In the genomic region with DNA sequence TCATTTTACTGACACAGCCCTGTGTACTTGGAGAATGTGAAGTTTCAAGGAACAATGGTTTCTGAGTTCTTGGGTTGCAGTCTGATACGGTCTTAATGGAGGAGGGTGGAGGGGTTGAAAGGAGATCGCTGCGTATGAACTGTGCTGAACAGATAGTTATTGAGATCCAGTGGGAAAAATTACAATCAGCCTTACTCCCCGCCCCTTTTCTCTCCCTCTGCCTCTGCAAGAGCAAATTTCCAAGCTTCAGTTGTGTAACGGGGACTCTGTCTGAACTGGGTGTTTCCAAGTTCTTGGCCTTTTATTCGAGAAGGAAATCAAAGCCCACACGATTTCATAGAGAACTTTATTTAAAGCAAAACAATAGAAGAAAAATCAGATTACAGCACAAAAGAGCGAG, we compare ENCODE assay signal across 12 mouse cellular contexts.
DNase-seq lines count a peak whose midpoint lies in the region; ATAC-seq and TF ChIP-seq lines count a peak whose summit lies in the region.
"Had no signal": no experiment of that assay in that cellular context is flagged by ENCODE, and none has a peak within 500 bp of the region (broad histone marks: within the 10 kb centered on the region; RNA-seq: fewer than 3 reads in every experiment).

No protein-coding gene starts in this region.

- no peaks in the 10 kb centered on the region for H3K27me3 ChIP-seq in midbrain, embryonic 14.5 days (ENCODE audit: control insufficient read depth, insufficient read depth, low read length)
- no peaks in the 10 kb centered on the region for H3K27me3 ChIP-seq in midbrain, postnatal 0 days (ENCODE audit: insufficient read depth, low read length)
- no peaks in the 10 kb centered on the region for H3K27me3 ChIP-seq in hindbrain, embryonic 15.5 days
- no peaks in the 10 kb centered on the region for H3K27me3 ChIP-seq in neural tube, embryonic 15.5 days (replicated peaks)

- 54% methylated on average over 8 of the region's 8 CpGs for WGBS in midbrain, embryonic 14.5 days
- WGBS in midbrain, postnatal 0 days = 43% methylated on average over 8 of the region's 8 CpGs
- WGBS in hindbrain, embryonic 15.5 days = 51% methylated on average over 8 of the region's 8 CpGs
- 33% methylated on average over 8 of the region's 8 CpGs for WGBS in neural tube, embryonic 15.5 days

- no peak for TF ChIP-seq CTCF in gastrocnemius, adult 2 months (IDR thresholded peaks at IDR 0.05)
- no peak for TF ChIP-seq CTCF in midbrain, postnatal 0 days (IDR thresholded peaks at IDR 0.05)

- H3K4me1 ChIP-seq in midbrain, embryonic 14.5 days (ENCODE audit: control insufficient read depth, insufficient read depth, low read length) = peaks cover 27% of the 10 kb centered on the region
- peaks cover 4% of the 10 kb centered on the region for H3K4me1 ChIP-seq in midbrain, postnatal 0 days (ENCODE audit: insufficient read depth, low read length)
- peaks cover 22% of the 10 kb centered on the region for H3K4me1 ChIP-seq in hindbrain, embryonic 15.5 days (replicated peaks)
- H3K4me1 ChIP-seq in neural tube, embryonic 15.5 days = peaks cover 30% of the 10 kb centered on the region

- ATAC-seq in midbrain, embryonic 14.5 days (ENCODE audit: low FRiP score, low TSS enrichment) = no peak
- ATAC-seq in midbrain, postnatal 0 days (ENCODE audit: low FRiP score) = no peak
- ATAC-seq in hindbrain, embryonic 15.5 days (ENCODE audit: low FRiP score, low read depth) = no peak
- ATAC-seq in neural tube, embryonic 15.5 days (ENCODE audit: low FRiP score) = 0 out of 2 replicates have a peak, but pooled peaks have one; percentile 45
- ATAC-seq: liver, postnatal 0 days had no signal

- H3K9ac ChIP-seq in midbrain, embryonic 14.5 days (replicated peaks; ENCODE audit: low read length) = no peak overlapping the region
- no peak overlapping the region for H3K9ac ChIP-seq in midbrain, postnatal 0 days (replicated peaks; ENCODE audit: low read length, poor library complexity, severe bottlenecking)
- no peak overlapping the region for H3K9ac ChIP-seq in hindbrain, embryonic 15.5 days
- no peak overlapping the region for H3K9ac ChIP-seq in neural tube, embryonic 15.5 days (replicated peaks)
- H3K9ac ChIP-seq: liver, postnatal 0 days had no signal

- peak overlapping the region; percentile 48; the same call in 1 of the 2 replicates for H3K27ac ChIP-seq in gastrocnemius, adult 2 months
- H3K27ac ChIP-seq in midbrain, embryonic 14.5 days (replicated peaks; ENCODE audit: low read depth, low read length) = peak overlapping the region; percentile 58
- no peak overlapping the region for H3K27ac ChIP-seq in midbrain, postnatal 0 days (ENCODE audit: low read depth, low read length)
- peak overlapping the region; percentile 60 for H3K27ac ChIP-seq in hindbrain, embryonic 15.5 days (replicated peaks)
- peak overlapping the region; percentile 54 for H3K27ac ChIP-seq in neural tube, embryonic 15.5 days (replicated peaks)

- H3K36me3 ChIP-seq in midbrain, embryonic 14.5 days (ENCODE audit: control insufficient read depth, insufficient read depth, low read length) = no peaks in the 10 kb centered on the region
- no peaks in the 10 kb centered on the region for H3K36me3 ChIP-seq in midbrain, postnatal 0 days (ENCODE audit: insufficient read depth, low read length)
- H3K36me3 ChIP-seq in hindbrain, embryonic 15.5 days = no peaks in the 10 kb centered on the region
- no peaks in the 10 kb centered on the region for H3K36me3 ChIP-seq in neural tube, embryonic 15.5 days

- H3K4me2 ChIP-seq in midbrain, embryonic 14.5 days (ENCODE audit: low read length) = no peak overlapping the region
- no peak overlapping the region for H3K4me2 ChIP-seq in midbrain, postnatal 0 days (ENCODE audit: low read depth, low read length, poor library complexity, severe bottlenecking)
- H3K4me2 ChIP-seq in hindbrain, embryonic 15.5 days = no peak overlapping the region
- H3K4me2 ChIP-seq in neural tube, embryonic 15.5 days = no peak overlapping the region

- no peaks in the 10 kb centered on the region for H3K9me3 ChIP-seq in midbrain, embryonic 14.5 days (ENCODE audit: control insufficient read depth, low read length)
- H3K9me3 ChIP-seq in midbrain, postnatal 0 days (ENCODE audit: low read length) = no peaks in the 10 kb centered on the region
- H3K9me3 ChIP-seq in hindbrain, embryonic 15.5 days = no peaks in the 10 kb centered on the region
- no peaks in the 10 kb centered on the region for H3K9me3 ChIP-seq in neural tube, embryonic 15.5 days (replicated peaks)

- H3K4me3 ChIP-seq in gastrocnemius, adult 2 months = no peak overlapping the region
- H3K4me3 ChIP-seq in midbrain, embryonic 14.5 days (replicated peaks; ENCODE audit: low read depth, low read length) = no peak overlapping the region
- no peak overlapping the region for H3K4me3 ChIP-seq in midbrain, postnatal 0 days (ENCODE audit: low read depth, low read length)
- H3K4me3 ChIP-seq in hindbrain, embryonic 15.5 days = no peak overlapping the region
- H3K4me3 ChIP-seq in neural tube, embryonic 15.5 days (replicated peaks) = no peak overlapping the region

- no peak for DNase-seq in gastrocnemius, adult 2 months
- no peak for DNase-seq in gastrocnemius, postnatal 36 days
- DNase-seq in midbrain, embryonic 14.5 days = no peak
- no peak for DNase-seq in midbrain, postnatal 0 days (ENCODE audit: low spot score)
- DNase-seq in spleen, postnatal 4 days (ENCODE audit: low spot score in 2 of 2) = no peak
- no peak for DNase-seq in left cerebral cortex, postnatal 10 days (ENCODE audit: extremely low spot score in 1 of 2, low spot score in 2 of 2)
- DNase-seq: cerebellum, adult 8-10 months; kidney, postnatal 25 days; liver, postnatal 0 days; thymus, postnatal 14 days had no signal

- intact Hi-C loops in gastrocnemius, adult 2 months (cut with DNase I) = no loop called here
- intact Hi-C loops in gastrocnemius, postnatal 36 days (cut with DNase I) = no loop called here
- intact Hi-C loops in left cerebral cortex, postnatal 10 days (cut with DNase I) = no loop called here
